Comparison of ENCODE assay signal across 8 mouse cellular contexts in genomic region chr19:8989567-8990431, GRCm38 (mm10). TPM values are rescaled to one million over a fixed set of nuclear protein-coding genes. Genes with fewer than 3 reads are reported as not detected.
DNase-seq lines count a peak whose midpoint lies in the region; ATAC-seq lines count a peak whose summit lies in the region.

No protein-coding gene starts in this region.

- peak overlapping the region; percentile 78 for H3K4me2 ChIP-seq in forebrain, embryonic 16.5 days (ENCODE audit: low read length)
- H3K4me2 ChIP-seq in hindbrain, embryonic 11.5 days (replicated peaks; ENCODE audit: low read depth, low read length): peak overlapping the region; percentile 94
- H3K4me2 ChIP-seq in limb, embryonic 15.5 days: peak overlapping the region; percentile 70
- H3K4me2 ChIP-seq in midbrain, embryonic 16.5 days (ENCODE audit: low read length): peak overlapping the region; percentile 66

- peak overlapping the region; percentile 44 for H3K4me3 ChIP-seq in forebrain, embryonic 16.5 days (replicated peaks; ENCODE audit: low read length)
- peak overlapping the region; percentile 54 for H3K4me3 ChIP-seq in hindbrain, embryonic 11.5 days (ENCODE audit: low read depth, low read length)
- H3K4me3 ChIP-seq in limb, embryonic 15.5 days: peak overlapping the region; percentile 85
- H3K4me3 ChIP-seq in midbrain, embryonic 16.5 days (ENCODE audit: low read depth, low read length): peak overlapping the region; percentile 41

- H3K27ac ChIP-seq in forebrain, embryonic 16.5 days (ENCODE audit: low read length): no peak overlapping the region
- H3K27ac ChIP-seq in hindbrain, embryonic 11.5 days (ENCODE audit: low read depth, low read length): no peak overlapping the region
- peak overlapping the region; percentile 99 for H3K27ac ChIP-seq in limb, embryonic 15.5 days
- H3K27ac ChIP-seq in midbrain, embryonic 16.5 days (ENCODE audit: low read length): no peak overlapping the region

- under 1% methylated on average over 53 of the region's 53 CpGs for WGBS in forebrain, embryonic 16.5 days
- under 1% methylated on average over 51 of the region's 53 CpGs for WGBS in hindbrain, embryonic 11.5 days
- WGBS in limb, embryonic 15.5 days: under 1% methylated on average over 53 of the region's 53 CpGs
- WGBS in midbrain, embryonic 16.5 days: under 1% methylated on average over 53 of the region's 53 CpGs

- peaks cover 25% of the 10 kb centered on the region for H3K4me1 ChIP-seq in forebrain, embryonic 16.5 days (replicated peaks; ENCODE audit: control insufficient read depth, insufficient read depth, low read length)
- H3K4me1 ChIP-seq in hindbrain, embryonic 11.5 days (replicated peaks; ENCODE audit: control insufficient read depth, insufficient read depth, low read length): peaks cover 13% of the 10 kb centered on the region
- peaks cover 67% of the 10 kb centered on the region for H3K4me1 ChIP-seq in limb, embryonic 15.5 days
- peaks cover 23% of the 10 kb centered on the region for H3K4me1 ChIP-seq in midbrain, embryonic 16.5 days (ENCODE audit: control insufficient read depth, insufficient read depth, low read length)

- no peaks in the 10 kb centered on the region for H3K36me3 ChIP-seq in forebrain, embryonic 16.5 days (ENCODE audit: control insufficient read depth, insufficient read depth)
- H3K36me3 ChIP-seq in hindbrain, embryonic 11.5 days (ENCODE audit: control insufficient read depth, insufficient read depth, low read length): no peaks in the 10 kb centered on the region
- 0 out of 2 replicates have a peak, but pooled peaks cover 2% of the 10 kb centered on the region for H3K36me3 ChIP-seq in limb, embryonic 15.5 days
- H3K36me3 ChIP-seq in midbrain, embryonic 16.5 days (ENCODE audit: control insufficient read depth, insufficient read depth, low read length): no peaks in the 10 kb centered on the region

- H3K27me3 ChIP-seq in forebrain, embryonic 16.5 days (replicated peaks; ENCODE audit: control insufficient read depth, insufficient read depth, low read length): peaks cover 14% of the 10 kb centered on the region
- H3K27me3 ChIP-seq in hindbrain, embryonic 11.5 days (ENCODE audit: control insufficient read depth, insufficient read depth, low read length): peaks cover 21% of the 10 kb centered on the region
- H3K27me3 ChIP-seq in limb, embryonic 15.5 days: no peaks in the 10 kb centered on the region
- H3K27me3 ChIP-seq in midbrain, embryonic 16.5 days (ENCODE audit: control insufficient read depth, insufficient read depth, low read depth, low read length): peaks cover 13% of the 10 kb centered on the region

- no peaks in the 10 kb centered on the region for H3K9me3 ChIP-seq in forebrain, embryonic 16.5 days (ENCODE audit: control insufficient read depth, low read length)
- H3K9me3 ChIP-seq in hindbrain, embryonic 11.5 days (ENCODE audit: control insufficient read depth, low read length): no peaks in the 10 kb centered on the region
- H3K9me3 ChIP-seq in limb, embryonic 15.5 days: no peaks in the 10 kb centered on the region
- no peaks in the 10 kb centered on the region for H3K9me3 ChIP-seq in midbrain, embryonic 16.5 days (replicated peaks; ENCODE audit: control insufficient read depth, low read length, poor library complexity, severe bottlenecking)

- peak; percentile 39 for ATAC-seq in CD4-positive, CD25-positive, alpha-beta regulatory T cell, adult 4 months
- peak; percentile 45 for ATAC-seq in forebrain, embryonic 16.5 days
- peak; percentile 67 for ATAC-seq in hindbrain, embryonic 11.5 days (ENCODE audit: low FRiP score)
- ATAC-seq in limb, embryonic 15.5 days (ENCODE audit: insufficient number of reproducible peaks, low FRiP score, low TSS enrichment, low read depth): peak; percentile 88
- peak; percentile 25 for ATAC-seq in midbrain, embryonic 16.5 days
- no peak; the same call in 1 of the 2 replicates for ATAC-seq in monocyte, adult 5-6 weeks (replicated peaks; ENCODE audit: insufficient number of reproducible peaks, low FRiP score, low TSS enrichment, poor library complexity, severe bottlenecking)

- peak overlapping the region; percentile 45 for H3K9ac ChIP-seq in forebrain, embryonic 16.5 days (replicated peaks; ENCODE audit: low read depth, low read length)
- peak overlapping the region; percentile 58 for H3K9ac ChIP-seq in hindbrain, embryonic 11.5 days (ENCODE audit: low read depth, low read length)
- H3K9ac ChIP-seq in limb, embryonic 15.5 days: peak overlapping the region; percentile 89
- peak overlapping the region; percentile 59 for H3K9ac ChIP-seq in midbrain, embryonic 16.5 days (ENCODE audit: low read depth, low read length)

- DNase-seq in adrenal gland, adult 18-20 months (ENCODE audit: low spot score in 2 of 2): peak; percentile 83 to 89
- peak; percentile 69 for DNase-seq in hindbrain, embryonic 11.5 days (ENCODE audit: low spot score)
- DNase-seq in thymus, postnatal 14 days: peak; percentile 67

RNA-seq across cellular contexts. Expression of gene Ahnak, which starts 0.7 kb away (rescaled TPM):
- 10 to 100 TPM; 45.2 to 48.9 TPM for polyA plus RNA-seq in CD4-positive, CD25-positive, alpha-beta regulatory T cell, adult 4 months (2017; shearing (Covaris generic))
- total RNA-seq in adrenal gland, adult 18-20 months (2021): 100 to 1,000 TPM in 1 of 2 experiments, 10 to 100 TPM in 1; 88.9 to 162 TPM
- 2.2 and 3.4 TPM in 2 replicates for polyA plus RNA-seq in forebrain, embryonic 16.5 days (2015; fragmentation: Nextera tagmentation; extraction: Ambion mirVana)
- polyA plus RNA-seq in hindbrain, embryonic 11.5 days (2014; fragmentation: Nextera tagmentation; extraction: Ambion mirVana): 6.0 and 14.1 TPM in 2 replicates
- polyA plus RNA-seq in limb, embryonic 15.5 days (2015; fragmentation: Nextera tagmentation; extraction: Ambion mirVana): 96.4 and 104 TPM in 2 replicates
- polyA plus RNA-seq in midbrain, embryonic 16.5 days (2015; fragmentation: Nextera tagmentation; extraction: Ambion mirVana): 2.7 and 3.2 TPM in 2 replicates
- 408 to 1,020 TPM (median 414 TPM) in 3 replicates for total RNA-seq in monocyte, adult 5-6 weeks (2017)

RNA-seq across cellular contexts. Expression of gene Eef1g, which starts 23.0 kb away (rescaled TPM):
- 100 to 1,000 TPM; 667 to 787 TPM for polyA plus RNA-seq in CD4-positive, CD25-positive, alpha-beta regulatory T cell, adult 4 months (2017; shearing (Covaris generic))
- 100 to 1,000 TPM; 334 to 342 TPM for total RNA-seq in adrenal gland, adult 18-20 months (2021)
- 346 and 348 TPM in 2 replicates for polyA plus RNA-seq in forebrain, embryonic 16.5 days (2015; fragmentation: Nextera tagmentation; extraction: Ambion mirVana)
- 462 and 475 TPM in 2 replicates for polyA plus RNA-seq in hindbrain, embryonic 11.5 days (2014; fragmentation: Nextera tagmentation; extraction: Ambion mirVana)
- polyA plus RNA-seq in limb, embryonic 15.5 days (2015; fragmentation: Nextera tagmentation; extraction: Ambion mirVana): 467 and 482 TPM in 2 replicates
- polyA plus RNA-seq in midbrain, embryonic 16.5 days (2015; fragmentation: Nextera tagmentation; extraction: Ambion mirVana): 283 and 293 TPM in 2 replicates
- 313 to 352 TPM (median 341 TPM) in 3 replicates for total RNA-seq in monocyte, adult 5-6 weeks (2017)

RNA-seq across cellular contexts. Expression of gene Tut1, which starts 36.2 kb away (rescaled TPM):
- 10 to 100 TPM; 30.3 to 67.9 TPM for polyA plus RNA-seq in CD4-positive, CD25-positive, alpha-beta regulatory T cell, adult 4 months (2017; shearing (Covaris generic))
- total RNA-seq in adrenal gland, adult 18-20 months (2021): 10 to 100 TPM; 23.1 to 26.1 TPM
- 33.6 and 35.5 TPM in 2 replicates for polyA plus RNA-seq in forebrain, embryonic 16.5 days (2015; fragmentation: Nextera tagmentation; extraction: Ambion mirVana)
- polyA plus RNA-seq in hindbrain, embryonic 11.5 days (2014; fragmentation: Nextera tagmentation; extraction: Ambion mirVana): 23.7 and 27.8 TPM in 2 replicates
- 29.3 and 30.0 TPM in 2 replicates for polyA plus RNA-seq in limb, embryonic 15.5 days (2015; fragmentation: Nextera tagmentation; extraction: Ambion mirVana)
- 25.6 and 26.2 TPM in 2 replicates for polyA plus RNA-seq in midbrain, embryonic 16.5 days (2015; fragmentation: Nextera tagmentation; extraction: Ambion mirVana)
- total RNA-seq in monocyte, adult 5-6 weeks (2017): 14.8 to 16.9 TPM (median 16.7 TPM) in 3 replicates

RNA-seq across cellular contexts. Expression of gene Mta2, which starts 48.1 kb away (rescaled TPM):
- 100 to 1,000 TPM in 1 of 2 experiments, 10 to 100 TPM in 1; 81.7 to 126 TPM for polyA plus RNA-seq in CD4-positive, CD25-positive, alpha-beta regulatory T cell, adult 4 months (2017; shearing (Covaris generic))
- 10 to 100 TPM; 81.1 to 89.8 TPM for total RNA-seq in adrenal gland, adult 18-20 months (2021)
- 175 and 186 TPM in 2 replicates for polyA plus RNA-seq in forebrain, embryonic 16.5 days (2015; fragmentation: Nextera tagmentation; extraction: Ambion mirVana)
- polyA plus RNA-seq in hindbrain, embryonic 11.5 days (2014; fragmentation: Nextera tagmentation; extraction: Ambion mirVana): 45.6 and 52.3 TPM in 2 replicates
- 155 and 160 TPM in 2 replicates for polyA plus RNA-seq in limb, embryonic 15.5 days (2015; fragmentation: Nextera tagmentation; extraction: Ambion mirVana)
- 108 and 121 TPM in 2 replicates for polyA plus RNA-seq in midbrain, embryonic 16.5 days (2015; fragmentation: Nextera tagmentation; extraction: Ambion mirVana)
- total RNA-seq in monocyte, adult 5-6 weeks (2017): 129 to 201 TPM (median 158 TPM) in 3 replicates
